Mouse (Mus musculus): ENCODE results near the gene Apom. TPM values are rescaled to one million over a fixed set of nuclear protein-coding genes. Genes with fewer than 3 reads are reported as not detected.

Apom gene
- polyA plus RNA-seq, 1 experiment, result not detected

GRCm38 (mm10) chr17:35147922-35148639 is 16.2 kb upstream of the Apom start:
- Histone ChIP-seq H3K4me1 (ENCODE audit: control insufficient read depth, insufficient read depth, insufficient read length, low read length) (no peaks in the 10 kb centered on the region), H3K27ac (replicated peaks; ENCODE audit: low read depth, low read length) (no peak overlapping the region), H3K4me3 (ENCODE audit: insufficient read depth, low read depth, low read length) (no peak overlapping the region)

- H3K27ac ChIP-seq (replicated peaks; ENCODE audit: low read depth, low read length), result no peak overlapping the region
- H3K4me3 ChIP-seq (ENCODE audit: insufficient read depth, low read depth, low read length), result no peak overlapping the region
- H3K4me1 ChIP-seq (ENCODE audit: control insufficient read depth, insufficient read depth, insufficient read length, low read length), result no peaks in the 10 kb centered on the region
Measured at GRCm38 (mm10) chr17:35147348-35147747, 15.5 kb upstream of the Apom start.

GRCm38 (mm10) chr17:35146139-35146538 is 14.3 kb upstream of the Apom start:
- no peak overlapping the region for H3K4me3 ChIP-seq (ENCODE audit: insufficient read depth, low read depth, low read length)
- H3K4me1 ChIP-seq (ENCODE audit: control insufficient read depth, insufficient read depth, insufficient read length, low read length), result peaks cover 3% of the 10 kb centered on the region; the same call in 1 of the 2 replicates
- H3K27ac ChIP-seq (replicated peaks; ENCODE audit: low read depth, low read length), result no peak overlapping the region

- H3K4me1 ChIP-seq (ENCODE audit: control insufficient read depth, insufficient read depth, insufficient read length, low read length), result peaks cover 3% of the 10 kb centered on the region; the same call in 1 of the 2 replicates
- H3K27ac ChIP-seq (replicated peaks; ENCODE audit: low read depth, low read length), result no peak overlapping the region
- no peak overlapping the region for H3K4me3 ChIP-seq (ENCODE audit: insufficient read depth, low read depth, low read length)
Measured at GRCm38 (mm10) chr17:35141971-35142370, 10.1 kb upstream of the Apom start.

GRCm38 (mm10) chr17:35140490-35140996 is 8.7 kb upstream of the Apom start:
- no peak overlapping the region for H3K4me3 ChIP-seq (ENCODE audit: insufficient read depth, low read depth, low read length)
- peaks cover 3% of the 10 kb centered on the region; the same call in 1 of the 2 replicates for H3K4me1 ChIP-seq (ENCODE audit: control insufficient read depth, insufficient read depth, insufficient read length, low read length)
- H3K27ac ChIP-seq (replicated peaks; ENCODE audit: low read depth, low read length), result no peak overlapping the region

GRCm38 (mm10) chr17:35139269-35139668 is 7.4 kb upstream of the Apom start:
- no peak overlapping the region for H3K4me3 ChIP-seq (ENCODE audit: insufficient read depth, low read depth, low read length)
- no peak overlapping the region for H3K27ac ChIP-seq (replicated peaks; ENCODE audit: low read depth, low read length)
- peaks cover 3% of the 10 kb centered on the region; the same call in 1 of the 2 replicates for H3K4me1 ChIP-seq (ENCODE audit: control insufficient read depth, insufficient read depth, insufficient read length, low read length)

GRCm38 (mm10) chr17:35135591-35136320 is 3.9 kb upstream of the Apom start:
- Histone ChIP-seq H3K27ac (replicated peaks; ENCODE audit: low read depth, low read length) (peak overlapping the region; percentile 95), H3K4me3 (ENCODE audit: insufficient read depth, low read depth, low read length) (peak overlapping the region; percentile 72), H3K4me1 (ENCODE audit: control insufficient read depth, insufficient read depth, insufficient read length, low read length) (no peaks in the 10 kb centered on the region; the same call in 1 of the 2 replicates)

GRCm38 (mm10) chr17:35134801-35135590 is 3.1 kb upstream of the Apom start, which contains the start of gene Bag6:
Bag6 (plus strand) TSS chr17:35135178.
- H3K4me1 ChIP-seq (ENCODE audit: control insufficient read depth, insufficient read depth, insufficient read length, low read length), result no peaks in the 10 kb centered on the region; the same call in 1 of the 2 replicates
- peak within 1 kb of the TSS; percentile 72 for H3K4me3 ChIP-seq (ENCODE audit: insufficient read depth, low read depth, low read length)

GRCm38 (mm10) chr17:35133517-35133916 is 1.7 kb upstream of the Apom start:
- H3K4me3 ChIP-seq (ENCODE audit: insufficient read depth, low read depth, low read length), result no peak overlapping the region
- no peaks in the 10 kb centered on the region; the same call in 1 of the 2 replicates for H3K4me1 ChIP-seq (ENCODE audit: control insufficient read depth, insufficient read depth, insufficient read length, low read length)
- no peak overlapping the region for H3K27ac ChIP-seq (replicated peaks; ENCODE audit: low read depth, low read length)

More at GRCm38 (mm10) chr17:35134801-35135590, 3.1 kb upstream of the Apom start, which contains the start of gene Bag6:
- peak within 1 kb of the TSS; percentile 96 for H3K27ac ChIP-seq (replicated peaks; ENCODE audit: low read depth, low read length)

GRCm38 (mm10) chr17:35132174-35132560 is 317 bp upstream of the Apom start:
- H3K4me1 ChIP-seq (ENCODE audit: control insufficient read depth, insufficient read depth, insufficient read length, low read length), result peaks cover 4% of the 10 kb centered on the region; the same call in 1 of the 2 replicates
- H3K27ac ChIP-seq (replicated peaks; ENCODE audit: low read depth, low read length), result no peak overlapping the region
- no peak overlapping the region for H3K4me3 ChIP-seq (ENCODE audit: insufficient read depth, low read depth, low read length)

GRCm38 (mm10) chr17:35131038-35131437 is 812 bp downstream of the Apom start:
- Histone ChIP-seq H3K4me1 (ENCODE audit: control insufficient read depth, insufficient read depth, insufficient read length, low read length) (peaks cover 7% of the 10 kb centered on the region), H3K4me3 (ENCODE audit: insufficient read depth, low read depth, low read length) (no peak overlapping the region)

GRCm38 (mm10) chr17:35128996-35129395 is 2.9 kb downstream of the Apom start:
- Histone ChIP-seq H3K4me3 (ENCODE audit: insufficient read depth, low read depth, low read length) (no peak overlapping the region), H3K4me1 (ENCODE audit: control insufficient read depth, insufficient read depth, insufficient read length, low read length) (peaks cover 7% of the 10 kb centered on the region), H3K27ac (replicated peaks; ENCODE audit: low read depth, low read length) (no peak overlapping the region)

More at GRCm38 (mm10) chr17:35131038-35131437, 812 bp downstream of the Apom start:
- no peak overlapping the region for H3K27ac ChIP-seq (replicated peaks; ENCODE audit: low read depth, low read length)

- peak overlapping the region; percentile 86 for H3K4me3 ChIP-seq (ENCODE audit: insufficient read depth, low read depth, low read length)
- peaks cover 7% of the 10 kb centered on the region for H3K4me1 ChIP-seq (ENCODE audit: control insufficient read depth, insufficient read depth, insufficient read length, low read length)
- peak overlapping the region; percentile 90 for H3K27ac ChIP-seq (replicated peaks; ENCODE audit: low read depth, low read length)
Measured at GRCm38 (mm10) chr17:35127017-35127416, 4.8 kb downstream of the Apom start.

GRCm38 (mm10) chr17:35126206-35126611 is 5.6 kb downstream of the Apom start, which contains the start of gene D17H6S53E:
D17H6S53E (plus strand) TSS chr17:35126373.
- H3K4me3 ChIP-seq (ENCODE audit: insufficient read depth, low read depth, low read length), result peak within 1 kb of the TSS; percentile 86
- H3K4me1 ChIP-seq (ENCODE audit: control insufficient read depth, insufficient read depth, insufficient read length, low read length), result peaks cover 7% of the 10 kb centered on the region
- H3K27ac ChIP-seq (replicated peaks; ENCODE audit: low read depth, low read length), result peak within 1 kb of the TSS; percentile 90
